Comparison of ENCODE assay signal across 21 mouse cellular contexts in genomic region chr9:90838184-90838926, GRCm38 (mm10).
A peak's percentile ranks its signal among the peaks of the same experiment; 100 is the strongest.
DNase-seq lines count a peak whose midpoint lies in the region; ATAC-seq lines count a peak whose summit lies in the region.
"Had no signal": no experiment of that assay in that cellular context is flagged by ENCODE, and none has a peak within 500 bp of the region (broad histone marks: within the 10 kb centered on the region; RNA-seq: fewer than 3 reads in every experiment).

No protein-coding gene starts in this region.

- H3K36me3 ChIP-seq in embryonic facial prominence, embryonic 11.5 days (replicated peaks; ENCODE audit: control insufficient read depth, insufficient read depth, low read depth, low read length) = no peaks in the 10 kb centered on the region
- H3K36me3 ChIP-seq in embryonic facial prominence, embryonic 10.5 days (replicated peaks) = no peaks in the 10 kb centered on the region
- no peaks in the 10 kb centered on the region for H3K36me3 ChIP-seq in forebrain, embryonic 13.5 days (ENCODE audit: poor library complexity, severe bottlenecking)
- H3K36me3 ChIP-seq: embryonic facial prominence, embryonic 13.5 days; heart, embryonic 15.5 days had no signal

- peak; percentile 25 for DNase-seq in embryonic facial prominence, embryonic 11.5 days (ENCODE audit: low spot score)
- DNase-seq in embryonic facial prominence, embryonic 10.5 days (ENCODE audit: low spot score) = no peak
- peak; percentile 60 for DNase-seq in Muller cell, postnatal 12 days (ENCODE audit: inconsistent ontology term)
- DNase-seq in cerebellum, adult 18-20 months = no peak
- no peak for DNase-seq in lung, postnatal 25 days (ENCODE audit: low spot score)
- DNase-seq: adrenal gland, adult 8-10 months; adrenal gland, postnatal 36 days; cerebellum, adult 11 months; cerebellum, adult 9-10 months; cerebellum, postnatal 36 days; gastrocnemius, postnatal 10 days; heart, adult 18-20 months; kidney, adult 8-10 months had no signal

- no peak overlapping the region for H3K9ac ChIP-seq in embryonic facial prominence, embryonic 11.5 days (replicated peaks; ENCODE audit: low read length)
- no peak overlapping the region for H3K9ac ChIP-seq in forebrain, embryonic 13.5 days
- H3K9ac ChIP-seq: embryonic facial prominence, embryonic 13.5 days; heart, embryonic 15.5 days had no signal

- no peak overlapping the region for H3K4me3 ChIP-seq in embryonic facial prominence, embryonic 11.5 days (ENCODE audit: low read depth, low read length)
- no peak overlapping the region for H3K4me3 ChIP-seq in embryonic facial prominence, embryonic 10.5 days
- no peak overlapping the region for H3K4me3 ChIP-seq in forebrain, embryonic 13.5 days
- H3K4me3 ChIP-seq: embryonic facial prominence, embryonic 13.5 days; heart, embryonic 15.5 days had no signal

- no peak overlapping the region for H3K4me2 ChIP-seq in embryonic facial prominence, embryonic 11.5 days (ENCODE audit: low read depth, low read length)
- peak overlapping the region; percentile 16; the same call in 1 of the 2 replicates for H3K4me2 ChIP-seq in forebrain, embryonic 13.5 days
- H3K4me2 ChIP-seq: embryonic facial prominence, embryonic 13.5 days; heart, embryonic 11.5 days; heart, embryonic 15.5 days had no signal

- H3K9me3 ChIP-seq in embryonic facial prominence, embryonic 11.5 days (replicated peaks; ENCODE audit: control insufficient read depth, low read length) = no peaks in the 10 kb centered on the region
- H3K9me3 ChIP-seq in embryonic facial prominence, embryonic 10.5 days = no peaks in the 10 kb centered on the region
- no peaks in the 10 kb centered on the region for H3K9me3 ChIP-seq in forebrain, embryonic 13.5 days (replicated peaks)
- H3K9me3 ChIP-seq: embryonic facial prominence, embryonic 13.5 days; heart, embryonic 15.5 days had no signal

- no peaks in the 10 kb centered on the region for H3K4me1 ChIP-seq in embryonic facial prominence, embryonic 11.5 days (ENCODE audit: control insufficient read depth, insufficient read depth, low read length)
- no peaks in the 10 kb centered on the region; the same call in 1 of the 2 replicates for H3K4me1 ChIP-seq in embryonic facial prominence, embryonic 10.5 days
- peaks cover 20% of the 10 kb centered on the region for H3K4me1 ChIP-seq in forebrain, embryonic 13.5 days
- H3K4me1 ChIP-seq: embryonic facial prominence, embryonic 13.5 days; heart, embryonic 15.5 days had no signal

- ATAC-seq in embryonic facial prominence, embryonic 11.5 days (replicated peaks; ENCODE audit: insufficient number of reproducible peaks, low FRiP score, low TSS enrichment, low read depth) = 0 out of 2 replicates have a peak, but pooled peaks have one; percentile 65
- ATAC-seq in forebrain, embryonic 13.5 days = peak; percentile 68; the same call in 1 of the 2 replicates
- ATAC-seq in hematopoietic stem cell, adult 5-6 weeks (replicated peaks in 1 of 2; ENCODE audit: insufficient read depth in 1 of 2, low FRiP score in 2 of 2, low TSS enrichment in 1 of 2, low read depth in 1 of 2, poor library complexity in 2 of 2, severe bottlenecking in 2 of 2) = peak; percentile 29 to 78; a peak in 3 of 4 replicates
- ATAC-seq: hindbrain, embryonic 16.5 days; inflammation-experienced regulatory T-cells, adult 6 months; intestine, postnatal 0 days had no signal

- 72% methylated on average over 6 of the region's 6 CpGs for WGBS in embryonic facial prominence, embryonic 11.5 days
- WGBS in embryonic facial prominence, embryonic 10.5 days = 67% methylated on average over 6 of the region's 6 CpGs
- WGBS in forebrain, embryonic 13.5 days = 8% methylated on average over 6 of the region's 6 CpGs

- no peak overlapping the region for H3K27ac ChIP-seq in embryonic facial prominence, embryonic 11.5 days (replicated peaks; ENCODE audit: low read depth, low read length)
- H3K27ac ChIP-seq in embryonic facial prominence, embryonic 10.5 days (replicated peaks) = no peak overlapping the region
- no peak overlapping the region for H3K27ac ChIP-seq in forebrain, embryonic 13.5 days
- H3K27ac ChIP-seq: embryonic facial prominence, embryonic 13.5 days; heart, embryonic 15.5 days had no signal

- H3K27me3 ChIP-seq in embryonic facial prominence, embryonic 11.5 days (ENCODE audit: control insufficient read depth, insufficient read depth, low read length) = no peaks in the 10 kb centered on the region
- no peaks in the 10 kb centered on the region for H3K27me3 ChIP-seq in embryonic facial prominence, embryonic 10.5 days (replicated peaks; ENCODE audit: low read depth, poor library complexity, severe bottlenecking)
- no peaks in the 10 kb centered on the region for H3K27me3 ChIP-seq in forebrain, embryonic 13.5 days
- H3K27me3 ChIP-seq: embryonic facial prominence, embryonic 13.5 days; heart, embryonic 15.5 days had no signal

Comparison
In these comparisons a context has a peak if more than half of its experiments do, and no peak if none do; other contexts are left out.
1. DNase-seq: peak in embryonic facial prominence, embryonic 11.5 days (single experiment) and Muller cell, postnatal 12 days (single experiment); none in embryonic facial prominence, embryonic 10.5 days (single experiment), cerebellum, adult 18-20 months (0 of 2) and lung, postnatal 25 days (single experiment).
2. Peak in every context shown above with its lines, with median percentiles within 50 percentile points of each other: ATAC-seq.